Mouse (Mus musculus): ENCODE data around the gene Smad6. TPM values are rescaled to one million over a fixed set of nuclear protein-coding genes. Genes with fewer than 3 reads are reported as not detected.
A peak's percentile ranks its signal among the peaks of the same experiment; 100 is the strongest.

Gene Smad6
- 1 to 10 TPM; 2.6 to 2.9 TPM for total RNA-seq (2021)
- long read RNA-seq, experiment 1, partial matches to known transcripts: 0 of 3 reads
- long read RNA-seq, experiment 1, other reads (novel, unspliced or antisense): 0 of 3 reads
- long read RNA-seq, experiment 2, partial matches to known transcripts: 0 of 4 reads
- long read RNA-seq, experiment 2, other reads (novel, unspliced or antisense): 0 of 4 reads

GRCm38 (mm10) chr9:64021853-64022561 is at the start of gene Smad6:
Smad6 (minus strand) TSS chr9:64022059.
- peak; percentile 61 to 80 for DNase-seq (ENCODE audit: low spot score in 2 of 2)

GRCm38 (mm10) chr9:64070674-64071073 is 48.8 kb upstream of the Smad6 start:
- DNase-seq (ENCODE audit: low spot score in 2 of 2): no peak

- DNase-seq (ENCODE audit: low spot score in 2 of 2): no peak
These were observed 47.3 kb upstream of the Smad6 start for GRCm38 (mm10) chr9:64069131-64069530.

GRCm38 (mm10) chr9:64068571-64068970 is 46.7 kb upstream of the Smad6 start:
- DNase-seq (ENCODE audit: low spot score in 2 of 2): no peak

- no peak for DNase-seq (ENCODE audit: low spot score in 2 of 2)
These were observed 45.9 kb upstream of the Smad6 start for GRCm38 (mm10) chr9:64067787-64068186.

GRCm38 (mm10) chr9:64060033-64060539 is 38.2 kb upstream of the Smad6 start:
- DNase-seq (ENCODE audit: low spot score in 2 of 2): no peak

- DNase-seq (ENCODE audit: low spot score in 2 of 2): no peak
These were observed 36.2 kb upstream of the Smad6 start for GRCm38 (mm10) chr9:64057903-64058650.

- DNase-seq (ENCODE audit: low spot score in 2 of 2): no peak
These were observed 33.3 kb upstream of the Smad6 start for GRCm38 (mm10) chr9:64055162-64055561.

- no peak for DNase-seq (ENCODE audit: low spot score in 2 of 2)
These were observed 31.9 kb upstream of the Smad6 start for GRCm38 (mm10) chr9:64053786-64054185.

GRCm38 (mm10) chr9:64051241-64051640 is 29.4 kb upstream of the Smad6 start:
- no peak for DNase-seq (ENCODE audit: low spot score in 2 of 2)

- no peak for DNase-seq (ENCODE audit: low spot score in 2 of 2)
These were observed 28.7 kb upstream of the Smad6 start for GRCm38 (mm10) chr9:64050513-64051065.

- DNase-seq (ENCODE audit: low spot score in 2 of 2): no peak
These were observed 27.9 kb upstream of the Smad6 start for GRCm38 (mm10) chr9:64049471-64050380.

GRCm38 (mm10) chr9:64045117-64045890 is 23.4 kb upstream of the Smad6 start:
- DNase-seq (ENCODE audit: low spot score in 2 of 2): no peak

- DNase-seq (ENCODE audit: low spot score in 2 of 2): no peak
These were observed 22.5 kb upstream of the Smad6 start for GRCm38 (mm10) chr9:64044343-64044742.

- DNase-seq (ENCODE audit: low spot score in 2 of 2): no peak
These were observed 21.1 kb upstream of the Smad6 start for GRCm38 (mm10) chr9:64042911-64043310.

GRCm38 (mm10) chr9:64042216-64042615 is 20.4 kb upstream of the Smad6 start:
- no peak for DNase-seq (ENCODE audit: low spot score in 2 of 2)

- DNase-seq (ENCODE audit: low spot score in 2 of 2): no peak
These were observed 8.2 kb upstream of the Smad6 start for GRCm38 (mm10) chr9:64029908-64030631.

- DNase-seq (ENCODE audit: low spot score in 2 of 2): no peak
These were observed 3.7 kb upstream of the Smad6 start for GRCm38 (mm10) chr9:64025565-64025964.

- DNase-seq (ENCODE audit: low spot score in 2 of 2): no peak
These were observed 3.1 kb upstream of the Smad6 start for GRCm38 (mm10) chr9:64024976-64025375.

Data from layer of hippocampus, postnatal 14 days (tissue).